Mouse (Mus musculus) liver, postnatal 0 days (tissue): ENCODE results near the gene Hormad2. TPM values are rescaled to one million over a fixed set of nuclear protein-coding genes. Genes with fewer than 3 reads are reported as not detected.
A peak's percentile ranks its signal among the peaks of the same experiment; 100 is the strongest.

ENCODE experiments used
- ATAC-seq: fragments of 200-750 bp; cut with Nextera tagmentation; 2 replicates; pipeline ENCODE4 v1.8.0; 2017; ENCODE audit warnings: mild to moderate bottlenecking, moderate library complexity
- DNase-seq: peaks from one replicate; pipeline ENCODE4 v3.0.0-alpha.2; 2016
- H3K27ac ChIP-seq: fragments of 300-500 bp; sonication (generic); 2 replicates; pipeline ENCODE4 v1.5.1; 2014; ENCODE audit warnings: antibody characterized with exemption, moderate library complexity, mild to moderate bottlenecking, low read depth
- H3K27me3 ChIP-seq: fragments of 300-500 bp; sonication (generic); 2 replicates; pipeline ENCODE4 v1.6.1; 2014; ENCODE audit warnings: low read length, control low read depth, mixed read lengths; ENCODE audit not compliant: insufficient read depth
- H3K36me3 ChIP-seq: fragments of 300-500 bp; sonication (generic); replicated peaks from 2 replicates; pipeline ENCODE4 v1.6.1; 2014; ENCODE audit warnings: mild to moderate bottlenecking, control low read depth, low read length, moderate library complexity, mixed read lengths; ENCODE audit not compliant: insufficient read depth
- H3K4me1 ChIP-seq: fragments of 300-500 bp; sonication (generic); 2 replicates; pipeline ENCODE4 v1.6.1; 2014; ENCODE audit warnings: antibody characterized with exemption, mild to moderate bottlenecking, control low read depth; ENCODE audit not compliant: insufficient read depth
- H3K4me2 ChIP-seq: fragments of 300-500 bp; sonication (generic); 2 replicates; pipeline ENCODE4 v1.6.1; 2014; ENCODE audit warnings: low read depth, mild to moderate bottlenecking, low read length, moderate library complexity, mixed read lengths
- H3K4me3 ChIP-seq: fragments of 300-500 bp; sonication (generic); 2 replicates; pipeline ENCODE4 v1.5.1; 2014; ENCODE audit warnings: low read depth, low read length
- H3K9ac ChIP-seq: fragments of 300-500 bp; sonication (generic); replicated peaks from 2 replicates; pipeline ENCODE4 v1.6.1; 2014; ENCODE audit warnings: mild to moderate bottlenecking, moderate library complexity
- H3K9me3 ChIP-seq: fragments of 300-500 bp; sonication (generic); 2 replicates; pipeline ENCODE4 v1.6.1; 2016; ENCODE audit warnings: mild to moderate bottlenecking, control low read depth, low read length, mixed read lengths
- CTCF ChIP-seq: sonication (generic); IDR thresholded peaks from 2 replicates; pipeline ENCODE4 v1.5.1; 2016; ENCODE audit warnings: antibody characterized with exemption, low read depth
- EP300 ChIP-seq: IDR thresholded peaks from 2 replicates; pipeline ENCODE4 v1.6.1; 2016; ENCODE audit warnings: antibody characterized with exemption, low read depth, mild to moderate bottlenecking
- WGBS: fragments of 180-500 bp; shearing (Covaris S2); extraction: QIAGEN DNeasy Blood & Tissue Kit; methylation state at CpG from one replicate; pipeline ENCODE4 v1.1.7; 2014; ENCODE audit not compliant: insufficient replicate concordance; 5-methylcytosine and 5-hydroxymethylcytosine counted together
- polyA plus RNA-seq: library from polyadenylated mRNA; unstranded; fragments of >200 nt; fragmentation: Nextera tagmentation; extraction: Ambion mirVana; gene quantifications from 2 replicates; pipeline ENCODE4 v1.2.1, GENCODE M21; 2015

The Hormad2 gene
- polyA plus RNA-seq, 1 experiment from 2014 or later = 0.29 TPM

- ATAC-seq = no peak
- Histone ChIP-seq H3K9ac (no peak overlapping the region), H3K27me3 (no peaks in the 10 kb centered on the region), H3K27ac (no peak overlapping the region), H3K36me3 (no peaks in the 10 kb centered on the region), H3K4me2 (no peak overlapping the region), H3K4me3 (no peak overlapping the region), H3K9me3 (no peaks in the 10 kb centered on the region), H3K4me1 (peaks cover 5% of the 10 kb centered on the region; the same call in 1 of the 2 replicates)
- WGBS = 68% methylated on average over 9 of the region's 9 CpGs
- no peak for DNase-seq
- no peak for TF ChIP-seq EP300
- TF ChIP-seq CTCF = no peak
Observed at GRCm38 (mm10) chr11:4340109-4340779, 100.7 kb downstream of the Hormad2 start.

GRCm38 (mm10) chr11:4339275-4339674 lies 101.6 kb downstream of the Hormad2 start:
- no peak for ATAC-seq
- 63% methylated on average over 1 of the region's 1 CpGs for WGBS
- DNase-seq = no peak
- no peaks in the 10 kb centered on the region for H3K9me3 ChIP-seq
- no peaks in the 10 kb centered on the region for H3K27me3 ChIP-seq
- no peaks in the 10 kb centered on the region for H3K36me3 ChIP-seq
- peaks cover 5% of the 10 kb centered on the region; the same call in 1 of the 2 replicates for H3K4me1 ChIP-seq
- H3K9ac ChIP-seq = no peak overlapping the region
- no peak overlapping the region for H3K4me3 ChIP-seq
- TF ChIP-seq CTCF (no peak), EP300 (no peak)
- H3K4me2 ChIP-seq = no peak overlapping the region
- H3K27ac ChIP-seq = no peak overlapping the region

GRCm38 (mm10) chr11:4336693-4337283 lies 104.1 kb downstream of the Hormad2 start:
- H3K4me2 ChIP-seq = no peak overlapping the region
- peaks cover 5% of the 10 kb centered on the region; the same call in 1 of the 2 replicates for H3K4me1 ChIP-seq
- ATAC-seq (no peak), DNase-seq (no peak)
- H3K9ac ChIP-seq = no peak overlapping the region
- no peaks in the 10 kb centered on the region for H3K36me3 ChIP-seq
- 65% methylated on average over 8 of the region's 8 CpGs for WGBS
- H3K27ac ChIP-seq = no peak overlapping the region
- TF ChIP-seq EP300 = no peak
- no peak for TF ChIP-seq CTCF
- H3K9me3 ChIP-seq = no peaks in the 10 kb centered on the region
- H3K4me3 ChIP-seq = no peak overlapping the region
- no peaks in the 10 kb centered on the region for H3K27me3 ChIP-seq

GRCm38 (mm10) chr11:4335810-4336692 lies 104.9 kb downstream of the Hormad2 start:
- no peak overlapping the region for H3K27ac ChIP-seq
- H3K9me3 ChIP-seq = no peaks in the 10 kb centered on the region
- H3K9ac ChIP-seq = no peak overlapping the region
- no peak for DNase-seq
- H3K4me2 ChIP-seq = no peak overlapping the region
- no peak overlapping the region for H3K4me3 ChIP-seq
- WGBS = 37% methylated on average over 10 of the region's 10 CpGs
- ATAC-seq = peak; percentile 54
- no peaks in the 10 kb centered on the region for H3K36me3 ChIP-seq
- no peaks in the 10 kb centered on the region for H3K27me3 ChIP-seq
- no peak for TF ChIP-seq EP300
- TF ChIP-seq CTCF = no peak
- H3K4me1 ChIP-seq = peaks cover 5% of the 10 kb centered on the region; the same call in 1 of the 2 replicates

GRCm38 (mm10) chr11:4332961-4333360 lies 107.9 kb downstream of the Hormad2 start:
- DNase-seq = no peak
- TF ChIP-seq CTCF = no peak
- TF ChIP-seq EP300 = no peak
- H3K4me1 ChIP-seq = peaks cover 5% of the 10 kb centered on the region; the same call in 1 of the 2 replicates
- no peaks in the 10 kb centered on the region for H3K9me3 ChIP-seq
- ATAC-seq = peak; percentile 25; the same call in 1 of the 2 replicates
- WGBS = 53% methylated on average over 2 of the region's 2 CpGs
- H3K9ac ChIP-seq = no peak overlapping the region
- no peak overlapping the region for H3K4me3 ChIP-seq
- no peaks in the 10 kb centered on the region for H3K27me3 ChIP-seq
- no peak overlapping the region for H3K27ac ChIP-seq
- no peaks in the 10 kb centered on the region for H3K36me3 ChIP-seq
- no peak overlapping the region for H3K4me2 ChIP-seq

- Histone ChIP-seq H3K27me3 (no peaks in the 10 kb centered on the region), H3K4me2 (no peak overlapping the region), H3K4me1 (no peaks in the 10 kb centered on the region), H3K9me3 (no peaks in the 10 kb centered on the region), H3K9ac (no peak overlapping the region), H3K36me3 (no peaks in the 10 kb centered on the region), H3K4me3 (no peak overlapping the region), H3K27ac (no peak overlapping the region)
- TF ChIP-seq CTCF (no peak), EP300 (no peak)
- WGBS = 51% methylated on average over 3 of the region's 3 CpGs
- DNase-seq (no peak), ATAC-seq (no peak)
Observed at GRCm38 (mm10) chr11:4328188-4328587, 112.7 kb downstream of the Hormad2 start.
